Mouse (Mus musculus) urinary bladder, postnatal 36 days (tissue): ENCODE results near the gene Cfc1.

Experiments
- DNase-seq, 2 experiments: peaks; one replicate each; pipeline ENCODE4 v3.0.0; 2022; ENCODE audit warnings: low spot score in 2 of 2, mixed read lengths in 1 of 2

Cfc1 gene

GRCm38 (mm10) chr1:34553690-34554089, 18.2 kb downstream of the Cfc1 start:
- DNase-seq = no peak

GRCm38 (mm10) chr1:34554275-34554674, 18.8 kb downstream of the Cfc1 start:
- DNase-seq = no peak

GRCm38 (mm10) chr1:34560843-34561242, 25.4 kb downstream of the Cfc1 start, which contains the start of gene Prss40:
Gene Prss40 (minus strand): TSS chr1:34560943.
- DNase-seq = no peak

GRCm38 (mm10) chr1:34564383-34565045, 29.1 kb downstream of the Cfc1 start:
- DNase-seq = no peak

GRCm38 (mm10) chr1:34568120-34568519, 32.7 kb downstream of the Cfc1 start:
- DNase-seq = no peak

GRCm38 (mm10) chr1:34569876-34570275, 34.4 kb downstream of the Cfc1 start:
- no peak for DNase-seq

- no peak for DNase-seq
Observed at GRCm38 (mm10) chr1:34571431-34571830, 36.0 kb downstream of the Cfc1 start.

- DNase-seq = no peak
Observed at GRCm38 (mm10) chr1:34573221-34573620, 37.8 kb downstream of the Cfc1 start.

- DNase-seq = peak; percentile 36 to 52
Observed at GRCm38 (mm10) chr1:34578851-34579781, 43.7 kb downstream of the Cfc1 start, which contains the start of gene Amer3. Gene Amer3 (plus strand): TSS chr1:34579657.

GRCm38 (mm10) chr1:34579782-34580356, 44.4 kb downstream of the Cfc1 start:
- no peak for DNase-seq

GRCm38 (mm10) chr1:34582218-34582617, 46.8 kb downstream of the Cfc1 start:
- DNase-seq = no peak

- DNase-seq = no peak
Observed at GRCm38 (mm10) chr1:34583821-34584263, 48.4 kb downstream of the Cfc1 start.

- no peak for DNase-seq
Observed at GRCm38 (mm10) chr1:34584736-34585135, 49.3 kb downstream of the Cfc1 start.

- DNase-seq = no peak
Observed at GRCm38 (mm10) chr1:34587298-34588096, 52.0 kb downstream of the Cfc1 start.
